Mouse (Mus musculus): ENCODE measurements around the gene Agap1. TPM values are rescaled to one million over a fixed set of nuclear protein-coding genes. Genes with fewer than 3 reads are reported as not detected.
A peak's percentile ranks its signal among the peaks of the same experiment; 100 is the strongest.

Gene Agap1
- polyA plus RNA-seq, 1 experiment from 2014 or later, result 41.4 TPM

DNA sequence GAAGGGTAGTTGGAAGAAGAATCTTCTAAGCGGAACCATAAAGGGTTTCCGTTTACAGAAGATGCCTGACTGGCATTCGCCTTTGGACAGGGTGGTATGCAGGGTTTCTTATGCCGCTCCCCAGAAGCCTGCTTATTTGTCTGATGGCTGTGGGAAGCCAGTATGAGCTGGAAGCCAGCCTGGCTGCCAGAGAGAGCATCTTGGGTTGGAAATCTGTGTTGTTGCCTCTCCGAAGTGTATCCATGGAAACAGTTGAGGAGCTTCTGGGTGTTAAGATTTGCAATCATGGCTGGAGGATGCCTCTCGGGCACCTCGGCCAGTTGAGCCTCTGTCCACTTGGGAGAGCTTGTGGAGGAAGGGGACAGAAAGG lies 395.2 kb downstream of the Agap1 start:
- 87% methylated on average over 7 of the region's 7 CpGs for WGBS
- Histone ChIP-seq H3K27ac (ENCODE audit: low read depth, low read length) (no peak overlapping the region), H3K27me3 (ENCODE audit: control insufficient read depth, insufficient read depth, low read length) (no peaks in the 10 kb centered on the region; the same call in 1 of the 2 replicates), H3K36me3 (ENCODE audit: control insufficient read depth, insufficient read depth, low read length) (no peaks in the 10 kb centered on the region), H3K4me3 (ENCODE audit: low read depth, low read length) (no peak overlapping the region), H3K9ac (ENCODE audit: low read depth, low read length) (no peak overlapping the region), H3K4me1 (replicated peaks; ENCODE audit: control insufficient read depth, insufficient read depth, low read length) (peaks cover 3% of the 10 kb centered on the region), H3K9me3 (ENCODE audit: control insufficient read depth, low read length) (no peaks in the 10 kb centered on the region), H3K4me2 (replicated peaks; ENCODE audit: low read depth, low read length) (no peak overlapping the region)
- DNase-seq (ENCODE audit: low spot score) (no peak), ATAC-seq (ENCODE audit: low FRiP score) (no peak)

GRCm38 (mm10) chr1:89850681-89851414 lies 396.2 kb downstream of the Agap1 start:
- Histone ChIP-seq H3K4me3 (ENCODE audit: low read depth, low read length) (no peak overlapping the region), H3K27ac (ENCODE audit: low read depth, low read length) (no peak overlapping the region), H3K36me3 (ENCODE audit: control insufficient read depth, insufficient read depth, low read length) (no peaks in the 10 kb centered on the region), H3K4me2 (replicated peaks; ENCODE audit: low read depth, low read length) (no peak overlapping the region), H3K4me1 (replicated peaks; ENCODE audit: control insufficient read depth, insufficient read depth, low read length) (peaks cover 3% of the 10 kb centered on the region), H3K9ac (ENCODE audit: low read depth, low read length) (no peak overlapping the region), H3K9me3 (ENCODE audit: control insufficient read depth, low read length) (no peaks in the 10 kb centered on the region), H3K27me3 (ENCODE audit: control insufficient read depth, insufficient read depth, low read length) (no peaks in the 10 kb centered on the region; the same call in 1 of the 2 replicates)
- no peak for DNase-seq (ENCODE audit: low spot score)
- ATAC-seq (ENCODE audit: low FRiP score), result no peak
- 78% methylated on average over 11 of the region's 11 CpGs for WGBS

DNA sequence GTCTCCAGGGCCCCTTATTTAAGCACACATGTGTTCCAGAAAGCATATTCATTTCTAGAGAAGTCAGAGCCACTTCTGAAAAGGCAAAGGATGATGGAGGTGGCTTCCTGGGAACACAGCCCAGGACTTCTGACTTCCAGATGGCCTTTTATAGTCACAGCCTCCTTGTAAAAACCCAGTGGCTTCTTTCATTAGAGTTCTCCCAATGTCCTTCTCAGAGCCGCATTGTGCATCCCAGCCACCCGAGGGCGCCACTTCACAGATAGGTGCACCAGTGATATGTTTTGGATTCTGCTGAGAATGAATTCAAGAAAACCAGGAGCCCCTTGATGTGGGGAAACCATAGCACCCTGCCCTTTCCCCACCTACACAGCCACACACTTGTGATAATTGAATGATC lies 404.6 kb downstream of the Agap1 start:
- Histone ChIP-seq H3K27ac (ENCODE audit: low read depth, low read length) (no peak overlapping the region), H3K9me3 (ENCODE audit: control insufficient read depth, low read length) (no peaks in the 10 kb centered on the region), H3K36me3 (ENCODE audit: control insufficient read depth, insufficient read depth, low read length) (no peaks in the 10 kb centered on the region), H3K27me3 (ENCODE audit: control insufficient read depth, insufficient read depth, low read length) (no peaks in the 10 kb centered on the region), H3K9ac (ENCODE audit: low read depth, low read length) (no peak overlapping the region), H3K4me2 (replicated peaks; ENCODE audit: low read depth, low read length) (no peak overlapping the region), H3K4me3 (ENCODE audit: low read depth, low read length) (no peak overlapping the region), H3K4me1 (replicated peaks; ENCODE audit: control insufficient read depth, insufficient read depth, low read length) (no peaks in the 10 kb centered on the region)
- 14% methylated on average over 3 of the region's 3 CpGs for WGBS
- ATAC-seq (ENCODE audit: low FRiP score), result no peak
- DNase-seq (ENCODE audit: low spot score), result peak; percentile 75

GRCm38 (mm10) chr1:89860017-89860730 lies 405.6 kb downstream of the Agap1 start:
- DNase-seq (ENCODE audit: low spot score), result peak; percentile 56
- no peak overlapping the region for H3K4me2 ChIP-seq (replicated peaks; ENCODE audit: low read depth, low read length)
- no peaks in the 10 kb centered on the region for H3K4me1 ChIP-seq (replicated peaks; ENCODE audit: control insufficient read depth, insufficient read depth, low read length)
- no peaks in the 10 kb centered on the region for H3K9me3 ChIP-seq (ENCODE audit: control insufficient read depth, low read length)
- ATAC-seq (ENCODE audit: low FRiP score), result 0 out of 2 replicates have a peak, but pooled peaks have one; percentile 56
- H3K4me3 ChIP-seq (ENCODE audit: low read depth, low read length), result no peak overlapping the region
- no peak overlapping the region for H3K27ac ChIP-seq (ENCODE audit: low read depth, low read length)
- H3K9ac ChIP-seq (ENCODE audit: low read depth, low read length), result no peak overlapping the region
- H3K27me3 ChIP-seq (ENCODE audit: control insufficient read depth, insufficient read depth, low read length), result no peaks in the 10 kb centered on the region
- WGBS, result 32% methylated on average over 2 of the region's 2 CpGs
- H3K36me3 ChIP-seq (ENCODE audit: control insufficient read depth, insufficient read depth, low read length), result no peaks in the 10 kb centered on the region

DNA sequence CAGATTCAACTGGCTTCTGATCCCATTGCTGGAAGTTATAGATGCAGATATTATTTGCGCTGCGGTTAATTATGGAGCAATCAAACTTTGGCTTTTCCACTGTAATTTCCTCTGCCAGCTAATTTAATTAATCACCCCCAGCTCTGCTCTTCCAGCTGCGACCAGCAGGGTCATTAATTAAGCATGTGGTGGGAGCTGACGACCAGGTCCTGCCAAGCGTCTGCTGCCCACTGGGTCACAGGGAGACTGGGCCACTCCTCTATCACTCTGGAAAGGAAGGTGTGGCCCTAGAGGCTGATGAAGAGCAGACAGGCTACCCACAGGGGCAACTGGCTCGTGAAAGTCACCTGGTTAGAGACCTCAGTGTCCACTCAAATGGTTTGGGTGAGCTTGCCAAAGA lies 411.2 kb downstream of the Agap1 start:
- peaks cover 8% of the 10 kb centered on the region for H3K4me1 ChIP-seq (replicated peaks; ENCODE audit: control insufficient read depth, insufficient read depth, low read length)
- H3K27me3 ChIP-seq (ENCODE audit: control insufficient read depth, insufficient read depth, low read length), result no peaks in the 10 kb centered on the region
- no peak for ATAC-seq (ENCODE audit: low FRiP score)
- H3K9me3 ChIP-seq (ENCODE audit: control insufficient read depth, low read length), result no peaks in the 10 kb centered on the region
- WGBS, result 55% methylated on average over 6 of the region's 6 CpGs
- H3K4me3 ChIP-seq (ENCODE audit: low read depth, low read length), result no peak overlapping the region
- H3K4me2 ChIP-seq (replicated peaks; ENCODE audit: low read depth, low read length), result no peak overlapping the region
- no peak overlapping the region for H3K27ac ChIP-seq (ENCODE audit: low read depth, low read length)
- no peak for DNase-seq (ENCODE audit: low spot score)
- H3K9ac ChIP-seq (ENCODE audit: low read depth, low read length), result no peak overlapping the region
- no peaks in the 10 kb centered on the region for H3K36me3 ChIP-seq (ENCODE audit: control insufficient read depth, insufficient read depth, low read length)

GRCm38 (mm10) chr1:89867847-89868246 lies 413.2 kb downstream of the Agap1 start:
- H3K27ac ChIP-seq (ENCODE audit: low read depth, low read length), result no peak overlapping the region
- no peak overlapping the region for H3K4me2 ChIP-seq (replicated peaks; ENCODE audit: low read depth, low read length)
- H3K4me1 ChIP-seq (replicated peaks; ENCODE audit: control insufficient read depth, insufficient read depth, low read length), result peaks cover 11% of the 10 kb centered on the region
- H3K4me3 ChIP-seq (ENCODE audit: low read depth, low read length), result no peak overlapping the region
- 46% methylated on average over 4 of the region's 4 CpGs for WGBS
- DNase-seq (ENCODE audit: low spot score), result no peak
- no peaks in the 10 kb centered on the region for H3K27me3 ChIP-seq (ENCODE audit: control insufficient read depth, insufficient read depth, low read length)
- no peak for ATAC-seq (ENCODE audit: low FRiP score)
- H3K9ac ChIP-seq (ENCODE audit: low read depth, low read length), result no peak overlapping the region
- H3K36me3 ChIP-seq (ENCODE audit: control insufficient read depth, insufficient read depth, low read length), result no peaks in the 10 kb centered on the region
- no peaks in the 10 kb centered on the region for H3K9me3 ChIP-seq (ENCODE audit: control insufficient read depth, low read length)

DNA sequence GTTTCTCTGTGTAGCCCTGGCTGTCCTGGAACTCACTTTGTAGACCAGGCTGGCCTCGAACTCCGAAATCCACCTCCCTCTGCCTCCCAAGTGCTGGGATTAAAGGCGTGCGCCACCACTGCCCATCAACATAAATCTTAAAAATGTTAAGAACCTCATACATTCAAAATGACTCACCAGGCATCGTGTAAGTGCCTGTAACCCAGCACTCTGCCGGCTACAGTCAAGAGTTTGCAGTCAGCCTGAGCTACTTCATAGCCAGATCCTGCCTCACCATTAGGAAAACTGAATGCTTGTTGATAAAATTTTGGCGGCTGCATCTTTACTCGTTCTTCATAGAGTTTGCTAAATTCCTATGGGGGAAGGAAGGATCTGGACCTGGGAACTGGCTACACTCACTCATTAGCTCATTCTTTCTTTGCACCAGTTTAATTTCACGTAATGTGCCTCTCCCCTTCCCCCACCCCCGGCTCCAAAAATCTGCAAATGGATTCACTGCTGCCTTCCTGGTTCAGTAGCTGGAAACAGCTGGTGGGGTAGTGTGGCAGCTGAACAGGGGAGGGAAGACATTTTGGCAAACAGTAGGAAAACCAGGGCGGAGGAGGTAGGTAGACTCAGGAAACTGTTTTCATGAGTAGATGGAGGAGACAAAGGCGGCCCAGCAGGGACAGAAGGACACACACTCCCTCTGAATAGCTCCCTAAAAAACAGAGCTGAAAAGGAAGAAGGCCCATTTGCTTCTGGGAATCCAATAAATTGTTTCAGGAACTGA lies 415.7 kb downstream of the Agap1 start:
- WGBS, result 43% methylated on average over 12 of the region's 12 CpGs
- no peak for DNase-seq (ENCODE audit: low spot score)
- Histone ChIP-seq H3K4me1 (replicated peaks; ENCODE audit: control insufficient read depth, insufficient read depth, low read length) (peaks cover 11% of the 10 kb centered on the region), H3K4me3 (ENCODE audit: low read depth, low read length) (no peak overlapping the region), H3K9ac (ENCODE audit: low read depth, low read length) (no peak overlapping the region), H3K27ac (ENCODE audit: low read depth, low read length) (no peak overlapping the region), H3K36me3 (ENCODE audit: control insufficient read depth, insufficient read depth, low read length) (no peaks in the 10 kb centered on the region), H3K9me3 (ENCODE audit: control insufficient read depth, low read length) (no peaks in the 10 kb centered on the region), H3K4me2 (replicated peaks; ENCODE audit: low read depth, low read length) (no peak overlapping the region), H3K27me3 (ENCODE audit: control insufficient read depth, insufficient read depth, low read length) (no peaks in the 10 kb centered on the region)
- ATAC-seq (ENCODE audit: low FRiP score), result 0 out of 2 replicates have a peak, but pooled peaks have one; percentile 19

DNA sequence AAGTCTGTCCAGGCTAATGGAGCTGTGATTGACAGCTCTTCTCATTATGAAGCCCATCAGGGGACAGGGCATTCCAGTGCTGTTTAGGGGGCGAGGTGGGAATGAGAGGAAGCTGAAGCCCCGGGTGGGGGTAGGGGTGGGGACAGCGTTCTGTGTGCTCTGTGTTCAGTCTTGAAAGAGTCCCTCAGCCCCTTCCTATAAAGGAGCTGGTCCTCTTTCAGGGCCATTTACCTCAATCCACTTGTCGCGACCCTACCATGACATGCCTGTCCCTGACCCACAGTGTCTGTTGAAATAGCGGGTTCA lies 416.3 kb downstream of the Agap1 start:
- 30% methylated on average over 6 of the region's 6 CpGs for WGBS
- 0 out of 2 replicates have a peak, but pooled peaks have one; percentile 43 for ATAC-seq (ENCODE audit: low FRiP score)
- H3K36me3 ChIP-seq (ENCODE audit: control insufficient read depth, insufficient read depth, low read length), result no peaks in the 10 kb centered on the region
- no peaks in the 10 kb centered on the region for H3K27me3 ChIP-seq (ENCODE audit: control insufficient read depth, insufficient read depth, low read length)
- no peak for DNase-seq (ENCODE audit: low spot score)
- H3K4me2 ChIP-seq (replicated peaks; ENCODE audit: low read depth, low read length), result no peak overlapping the region
- H3K9me3 ChIP-seq (ENCODE audit: control insufficient read depth, low read length), result no peaks in the 10 kb centered on the region
- peaks cover 11% of the 10 kb centered on the region for H3K4me1 ChIP-seq (replicated peaks; ENCODE audit: control insufficient read depth, insufficient read depth, low read length)
- H3K4me3 ChIP-seq (ENCODE audit: low read depth, low read length), result no peak overlapping the region
- no peak overlapping the region for H3K27ac ChIP-seq (ENCODE audit: low read depth, low read length)
- no peak overlapping the region for H3K9ac ChIP-seq (ENCODE audit: low read depth, low read length)
